Mouse (Mus musculus) urinary bladder, postnatal 4 days (tissue): Measurements from ENCODE around the gene Ndufa4l2.

Experiments
- DNase-seq, 2 experiments: peaks; one replicate each; pipeline ENCODE4 v3.0.0; 2021 to 2022; ENCODE audit warnings: low spot score in 2 of 2

Ndufa4l2 gene

GRCm38 (mm10) chr10:127526681-127527080 lies 11.9 kb downstream of the Ndufa4l2 start:
- DNase-seq: peak in 1 of 2 experiments; percentile 46

DNA sequence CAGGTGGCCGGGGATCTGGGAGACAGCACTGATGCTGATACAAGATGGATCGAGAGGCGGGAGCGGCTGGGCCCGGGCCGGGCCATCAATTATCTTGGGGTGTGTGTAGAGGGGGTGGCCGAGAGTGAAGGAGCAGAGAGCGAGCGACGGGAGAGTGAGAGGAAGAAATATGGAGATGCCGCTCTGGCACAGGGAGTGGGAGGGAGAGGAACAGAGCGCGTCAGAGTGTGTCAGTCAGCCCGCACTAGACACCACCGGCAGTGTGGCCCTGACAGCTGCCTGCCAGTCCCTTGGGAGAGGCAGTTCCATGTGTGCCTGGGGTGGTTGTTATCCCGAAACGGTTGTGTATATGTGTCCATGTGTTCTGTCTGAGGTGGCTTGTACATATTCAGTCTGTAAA lies 12.7 kb downstream of the Ndufa4l2 start:
- no peak for DNase-seq

- no peak for DNase-seq
Measured at GRCm38 (mm10) chr10:127530945-127531344, 16.2 kb downstream of the Ndufa4l2 start.

DNA sequence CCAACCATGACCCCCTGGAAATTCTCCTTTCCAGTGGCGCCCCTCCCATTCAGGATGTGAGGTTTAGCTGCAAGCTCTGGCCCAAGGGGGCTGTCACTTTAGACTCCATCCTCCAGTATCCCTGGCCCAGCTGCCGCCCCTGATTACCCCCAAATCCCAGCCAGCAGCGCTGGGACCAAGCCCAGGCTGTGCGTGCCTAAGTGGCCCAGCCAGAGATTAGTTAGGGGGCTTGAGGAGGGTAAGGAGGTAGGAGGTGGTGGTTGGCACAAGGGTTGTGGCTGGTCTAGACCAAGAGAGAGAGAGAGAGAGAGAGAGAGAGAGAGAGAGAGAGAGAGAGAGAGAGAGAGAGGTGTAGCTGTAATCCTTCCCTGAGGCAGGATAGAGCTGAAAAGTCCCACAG lies 16.8 kb downstream of the Ndufa4l2 start:
- DNase-seq: no peak

DNA sequence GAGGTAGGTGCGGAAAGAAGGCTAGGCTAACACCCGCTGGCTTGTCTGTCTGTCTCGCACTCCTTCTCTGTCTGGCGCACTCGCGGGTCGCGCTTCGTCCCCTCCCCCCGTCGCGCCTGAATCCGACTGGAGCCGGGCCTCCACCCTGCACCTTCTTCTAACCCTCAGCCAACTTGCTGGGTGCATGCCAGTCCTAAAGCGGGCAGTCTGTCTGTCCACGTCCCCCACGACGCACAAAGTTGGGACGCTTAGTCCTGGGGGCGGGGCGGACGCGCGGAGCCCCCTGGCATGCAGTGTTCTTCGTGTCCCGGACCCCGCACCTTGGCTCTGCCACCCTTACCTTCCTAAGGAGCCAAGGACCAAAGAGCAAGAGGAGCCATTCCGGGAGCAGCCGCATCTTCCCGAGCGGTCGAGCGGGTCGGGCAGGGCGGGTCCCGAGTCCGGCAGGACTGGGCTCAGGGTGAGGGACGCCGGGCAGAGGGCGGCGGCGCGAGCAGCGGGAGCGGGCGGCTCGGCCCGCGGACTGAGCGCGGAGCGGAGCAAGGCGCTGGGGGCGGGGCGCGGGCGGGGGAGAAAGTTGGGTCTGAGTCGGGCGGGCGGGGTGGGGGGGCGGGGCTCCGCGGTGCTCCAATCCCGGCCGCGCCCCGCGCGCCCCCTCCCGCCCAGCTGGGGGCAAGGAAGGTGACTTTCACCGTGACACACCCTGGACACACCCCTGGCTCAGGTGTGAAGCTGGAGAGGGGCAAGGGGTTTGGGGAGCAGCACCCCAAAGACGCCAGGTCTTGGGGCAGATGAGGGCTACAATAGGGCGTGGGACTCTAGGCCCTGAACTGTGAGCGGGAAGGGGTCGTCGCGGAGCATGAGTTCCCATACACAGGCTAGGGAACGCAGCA lies 19.5 kb downstream of the Ndufa4l2 start, which contains the start of gene Nxph4:
TSS of gene Nxph4 (minus strand) at position 524 of the 893 bp plus-strand sequence.
- DNase-seq: no peak

DNA sequence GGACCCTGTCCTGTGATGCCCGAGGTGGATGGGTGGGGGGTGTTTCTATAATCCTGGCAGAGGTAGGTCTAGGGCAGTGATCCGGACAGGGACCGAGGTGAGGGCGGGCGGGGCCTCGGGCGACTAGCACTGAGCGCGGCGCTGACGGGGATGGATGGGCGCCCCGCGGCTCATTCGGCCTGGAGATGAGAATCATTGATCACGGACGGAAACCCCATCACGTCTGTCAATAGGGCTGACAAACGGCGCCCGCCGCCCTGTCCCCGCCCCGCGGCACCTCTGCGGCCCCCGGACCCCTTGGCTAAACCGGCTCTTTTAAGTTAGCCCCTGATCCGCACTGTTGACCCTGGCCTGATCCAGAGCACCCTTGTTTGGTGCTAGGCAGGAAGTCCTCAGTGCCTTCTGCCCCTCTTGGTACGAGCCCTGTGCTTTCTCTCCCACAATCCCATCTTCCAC lies 20.2 kb downstream of the Ndufa4l2 start:
- no peak for DNase-seq

DNA sequence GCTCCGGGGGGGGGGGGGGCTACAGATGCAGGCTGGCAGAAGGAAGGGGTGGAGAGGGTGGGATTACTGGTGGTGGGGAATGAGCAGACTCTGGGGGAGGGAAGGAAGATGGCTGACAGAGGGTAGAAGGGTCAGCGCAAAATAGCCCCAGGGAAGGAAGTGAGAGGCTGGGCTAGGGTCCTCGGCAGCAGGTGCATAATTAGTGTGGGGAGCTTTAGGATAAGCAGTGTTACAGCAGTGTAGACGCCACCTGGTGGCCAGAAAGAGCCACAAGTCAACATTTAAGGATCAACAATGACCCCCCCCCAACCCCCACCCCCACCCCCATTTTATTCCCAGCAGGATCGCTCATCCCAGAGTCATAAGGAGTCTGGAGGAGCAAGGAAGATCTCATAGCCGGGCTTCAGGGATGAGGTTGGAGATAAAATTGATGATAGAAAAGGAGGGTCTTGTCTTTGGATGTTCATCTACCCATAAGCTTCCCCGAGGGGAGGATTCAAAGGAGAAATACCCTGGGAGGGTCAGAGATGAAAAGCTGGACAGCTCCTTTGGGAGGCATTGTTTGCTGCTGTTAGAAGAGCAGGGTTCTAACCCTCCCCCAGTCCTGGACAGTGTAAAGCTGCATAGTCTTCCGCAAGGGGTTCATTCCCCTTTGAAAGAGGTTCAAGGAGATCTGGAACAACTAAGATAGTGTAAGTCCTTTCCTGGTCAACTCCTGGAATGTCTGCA lies 22.0 kb downstream of the Ndufa4l2 start:
- DNase-seq: no peak

DNA sequence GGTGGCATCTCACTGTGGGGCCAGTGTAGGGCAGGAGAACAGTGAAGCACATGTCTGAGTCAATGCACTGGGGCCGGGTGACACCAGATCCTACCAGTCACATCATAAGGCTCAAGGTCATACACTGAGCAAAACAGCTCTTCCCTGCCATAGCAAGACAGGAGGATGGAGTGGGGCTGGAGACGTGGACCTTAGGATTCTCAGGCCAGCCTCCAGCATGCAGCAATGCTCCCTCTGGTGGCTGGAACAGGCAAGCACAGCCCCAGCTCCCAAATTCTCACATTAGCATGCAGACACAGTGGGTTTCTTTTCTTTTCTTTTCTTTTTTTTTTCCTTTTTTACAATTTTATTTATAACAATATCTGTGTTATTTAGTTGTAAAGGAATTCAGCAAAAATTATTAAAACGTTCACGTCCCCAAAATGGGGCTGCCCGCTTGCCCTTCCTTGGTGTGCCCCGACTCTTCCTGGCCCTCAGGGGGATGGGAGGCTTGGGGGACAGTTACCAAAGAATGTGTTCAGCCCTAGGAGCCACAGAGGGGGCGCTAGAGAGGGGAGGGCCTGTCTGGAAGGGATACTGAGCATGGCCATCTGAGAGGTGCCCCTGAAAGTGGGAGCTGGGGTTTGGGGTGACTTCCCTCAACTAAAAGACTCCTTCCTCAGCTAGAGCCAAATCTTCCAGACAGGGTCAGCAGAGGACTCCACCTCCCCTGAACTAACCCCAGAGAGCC lies 23.3 kb downstream of the Ndufa4l2 start:
- peak; percentile 75 to 84 for DNase-seq

GRCm38 (mm10) chr10:127541510-127541909 lies 26.7 kb downstream of the Ndufa4l2 start:
- DNase-seq: no peak

DNA sequence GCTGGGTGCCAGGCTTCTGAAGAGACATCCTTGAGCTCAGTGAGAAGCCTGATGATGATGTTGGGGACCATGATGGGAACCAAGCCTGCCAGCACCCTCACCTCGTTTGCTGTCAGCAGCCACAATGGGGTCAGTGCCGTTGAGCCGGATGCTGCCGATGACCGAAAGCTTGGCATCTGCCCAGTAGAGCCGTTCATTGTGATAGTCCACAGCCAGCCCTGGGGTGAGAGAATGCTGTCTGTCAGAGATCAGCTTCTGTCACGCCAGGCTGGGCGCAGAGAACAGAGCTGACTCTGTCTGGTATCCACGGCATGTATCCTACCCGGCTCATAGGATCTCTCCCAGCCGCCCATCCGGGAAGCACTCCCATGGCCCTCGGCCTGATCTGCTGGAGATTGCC lies 27.3 kb downstream of the Ndufa4l2 start:
- no peak for DNase-seq

GRCm38 (mm10) chr10:127542720-127543119 lies 28.0 kb downstream of the Ndufa4l2 start:
- no peak for DNase-seq

DNA sequence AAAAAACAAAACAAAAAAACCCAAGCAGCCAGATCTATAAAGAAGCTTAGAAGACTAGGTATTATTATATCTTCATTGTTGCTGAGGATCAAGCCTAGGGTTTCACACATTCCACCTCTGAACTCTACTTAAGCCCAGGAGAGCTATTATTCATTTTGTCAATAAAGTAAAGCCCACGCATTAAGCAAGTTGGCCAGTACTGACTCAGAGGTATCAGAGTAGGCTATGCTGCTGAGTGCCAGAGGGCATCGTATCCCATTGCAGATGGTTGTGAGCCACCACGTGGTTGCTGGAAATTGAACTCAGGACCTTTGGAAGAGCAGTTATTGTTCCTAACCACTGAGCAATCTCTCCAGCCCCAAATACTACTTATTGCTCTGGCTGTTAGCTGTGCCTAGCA lies 29.1 kb downstream of the Ndufa4l2 start:
- DNase-seq: no peak

- no peak for DNase-seq
Measured at GRCm38 (mm10) chr10:127544375-127544774, 29.6 kb downstream of the Ndufa4l2 start.

GRCm38 (mm10) chr10:127546505-127546904 lies 31.7 kb downstream of the Ndufa4l2 start:
- no peak for DNase-seq

GRCm38 (mm10) chr10:127548236-127548635 lies 33.5 kb downstream of the Ndufa4l2 start:
- DNase-seq: no peak

- no peak for DNase-seq
Measured at GRCm38 (mm10) chr10:127549892-127550291, 35.1 kb downstream of the Ndufa4l2 start.

GRCm38 (mm10) chr10:127555703-127556102 lies 40.9 kb downstream of the Ndufa4l2 start:
- DNase-seq: no peak

DNA sequence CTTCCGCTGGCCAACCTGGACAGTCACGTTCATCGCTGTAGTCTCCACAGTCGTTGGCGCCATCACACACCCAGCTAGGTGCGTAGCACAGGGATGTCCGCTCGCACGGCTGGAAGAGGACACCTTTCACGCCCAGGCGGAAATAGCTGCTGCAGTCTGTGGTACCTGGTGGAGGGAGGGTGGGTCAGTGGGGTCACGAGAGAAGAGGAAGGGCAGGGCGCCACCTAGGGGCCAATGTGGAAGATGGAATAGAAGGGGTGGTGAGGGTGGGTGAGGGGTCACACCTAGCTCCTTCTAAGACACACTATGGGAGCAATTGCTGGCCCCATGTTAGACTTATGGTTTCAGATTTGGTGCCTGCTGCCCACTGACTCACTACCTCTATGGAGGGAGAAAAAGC lies 42.6 kb downstream of the Ndufa4l2 start:
- DNase-seq: no peak

GRCm38 (mm10) chr10:127561145-127561544 lies 46.4 kb downstream of the Ndufa4l2 start:
- no peak for DNase-seq

GRCm38 (mm10) chr10:127563840-127564239 lies 49.1 kb downstream of the Ndufa4l2 start:
- DNase-seq: no peak

DNA sequence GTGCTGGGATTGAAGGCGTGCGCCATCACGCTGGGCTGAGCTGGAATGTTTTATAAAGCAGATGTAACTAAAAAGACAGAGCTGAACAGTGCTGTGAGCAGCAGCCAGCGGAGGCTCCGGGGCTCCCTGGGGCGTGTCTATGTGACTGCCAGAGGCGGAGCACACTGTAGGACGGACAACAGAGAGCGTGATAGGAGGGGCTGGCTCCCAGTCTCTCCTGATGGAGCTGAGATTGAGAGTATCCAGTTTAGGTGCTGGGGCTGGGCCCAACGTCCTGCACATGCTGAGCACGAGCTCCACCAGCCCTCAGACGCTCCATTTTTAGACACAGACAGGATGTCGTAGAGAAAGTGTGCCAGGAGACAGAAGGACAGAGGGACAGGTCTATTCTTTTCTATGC lies 49.5 kb downstream of the Ndufa4l2 start:
- DNase-seq: no peak
